ENCODE assay signal across 21 mouse cellular contexts in genomic region chr14:122116200-122116599, GRCm38 (mm10).
"Had no signal": no experiment of that assay in that cellular context is flagged by ENCODE, and none has a peak within 500 bp of the region (broad histone marks: within the 10 kb centered on the region; RNA-seq: fewer than 3 reads in every experiment).

No protein-coding gene starts in this region.

- H3K27ac ChIP-seq: kidney, postnatal 0 days; layer of hippocampus, adult 2 months; limb, embryonic 10.5 days; limb, embryonic 13.5 days; liver, embryonic 13.5 days; neural tube, embryonic 13.5 days; stomach, embryonic 15.5 days had no signal

- H3K4me3 ChIP-seq: layer of hippocampus, adult 2 months; limb, embryonic 10.5 days; limb, embryonic 13.5 days; liver, embryonic 13.5 days; neural tube, embryonic 13.5 days; stomach, embryonic 15.5 days had no signal

- H3K27me3 ChIP-seq: limb, embryonic 13.5 days; liver, embryonic 13.5 days; neural tube, embryonic 13.5 days; stomach, embryonic 15.5 days had no signal

- H3K36me3 ChIP-seq: stomach, embryonic 15.5 days had no signal

- H3K4me2 ChIP-seq: limb, embryonic 13.5 days; liver, embryonic 13.5 days; midbrain, embryonic 11.5 days; neural tube, embryonic 13.5 days; stomach, embryonic 15.5 days had no signal

- DNase-seq: kidney, postnatal 25 days; layer of hippocampus, adult 9-11 months; liver; liver, embryonic 13.5 days; lung, adult 2 months; lung, postnatal 14 days; lung, postnatal 4 days; midbrain, embryonic 14.5 days; retina, postnatal 1 day; right cerebral cortex, postnatal 25 days; spleen, adult 18-20 months; thymus, adult 2 months; thymus, postnatal 14 days; thymus, postnatal 4 days had no signal
